Mouse (Mus musculus): ENCODE data around the gene Slc45a3. TPM values are rescaled to one million over a fixed set of nuclear protein-coding genes. Genes with fewer than 3 reads are reported as not detected.

The Slc45a3 gene
- polyA plus RNA-seq, 1 experiment from 2014 or later = 2.0 TPM

DNA sequence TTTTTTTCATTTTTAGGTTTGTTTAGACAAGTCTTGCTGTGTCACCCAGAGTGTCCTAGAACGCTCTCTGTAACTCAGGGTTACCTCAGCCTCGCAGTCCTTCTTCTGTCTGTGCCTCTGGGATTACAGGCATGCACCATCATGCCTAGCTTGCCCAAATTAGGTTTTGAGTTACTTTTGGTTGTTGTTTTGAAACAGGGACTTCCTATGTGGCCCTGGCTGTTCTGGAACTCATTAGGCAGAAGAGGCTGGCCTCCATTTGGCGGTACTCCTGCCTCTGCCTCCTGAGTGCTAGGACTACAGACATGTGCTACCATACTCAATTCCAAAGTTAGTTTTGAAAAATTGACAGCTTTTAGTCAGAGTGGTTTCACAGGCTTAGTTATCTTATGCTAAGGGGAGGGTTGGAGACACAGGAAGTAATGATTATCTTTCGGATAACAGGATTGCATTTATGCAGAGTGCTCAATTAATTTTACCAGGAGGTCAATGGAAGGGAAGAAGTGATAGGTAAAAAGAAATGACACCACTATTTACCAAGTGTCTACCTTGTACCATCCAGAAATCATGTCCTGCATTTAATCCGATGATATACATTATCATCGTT is 41.9 kb downstream of the Slc45a3 start:
- WGBS = 88% methylated on average over 6 of the region's 6 CpGs
- Histone ChIP-seq H3K27ac (replicated peaks) (no peak overlapping the region), H3K9me3 (replicated peaks) (no peaks in the 10 kb centered on the region), H3K4me2 (no peak overlapping the region), H3K27me3 (replicated peaks) (no peaks in the 10 kb centered on the region), H3K4me3 (replicated peaks) (no peak overlapping the region), H3K4me1 (peaks cover 19% of the 10 kb centered on the region), H3K36me3 (no peaks in the 10 kb centered on the region), H3K9ac (replicated peaks) (no peak overlapping the region)
- ATAC-seq (ENCODE audit: low FRiP score) = no peak

DNA sequence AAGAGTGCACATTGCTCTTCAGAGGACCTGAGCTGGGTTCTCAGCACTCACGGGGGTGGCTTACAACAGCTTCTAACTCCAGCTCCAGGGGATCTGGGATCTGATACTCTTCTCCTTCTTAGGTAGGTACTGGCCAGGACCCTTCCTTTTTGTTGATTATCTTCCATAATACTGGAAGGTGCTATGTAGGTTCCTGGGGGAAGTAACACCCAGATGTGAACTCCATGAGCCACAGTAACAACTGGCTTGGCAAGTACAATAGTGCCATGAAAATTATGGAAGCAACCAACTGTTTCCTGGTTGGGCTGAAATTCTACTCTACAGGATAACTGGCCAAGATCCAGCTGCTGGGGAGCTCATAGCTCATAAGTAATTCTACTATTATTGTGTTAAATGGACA is 42.7 kb downstream of the Slc45a3 start:
- Histone ChIP-seq H3K36me3 (no peaks in the 10 kb centered on the region), H3K4me1 (peaks cover 24% of the 10 kb centered on the region), H3K4me2 (no peak overlapping the region), H3K9me3 (replicated peaks) (no peaks in the 10 kb centered on the region), H3K4me3 (replicated peaks) (no peak overlapping the region), H3K27ac (replicated peaks) (no peak overlapping the region), H3K27me3 (replicated peaks) (no peaks in the 10 kb centered on the region), H3K9ac (replicated peaks) (no peak overlapping the region)
- no peak for ATAC-seq (ENCODE audit: low FRiP score)
- 96% methylated on average over 1 of the region's 1 CpGs for WGBS

DNA sequence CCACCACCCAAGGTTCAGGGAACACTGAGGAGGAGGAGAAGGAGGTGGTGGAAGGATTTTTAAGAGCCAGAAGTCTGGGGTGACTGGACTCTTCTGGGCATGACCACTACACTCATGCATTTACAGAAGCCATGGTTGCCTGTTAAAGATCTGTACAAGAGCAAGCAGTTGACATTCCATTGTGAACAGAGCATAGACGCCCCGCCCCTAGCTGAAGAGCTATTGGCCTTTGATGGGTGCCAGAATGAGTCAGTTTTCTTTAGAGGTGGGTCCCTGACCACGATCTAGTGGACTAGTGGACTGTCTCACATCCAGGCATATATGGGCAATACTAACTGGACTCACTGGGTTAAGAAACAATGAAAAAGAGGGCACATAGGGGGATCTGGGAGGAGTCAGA is 43.3 kb downstream of the Slc45a3 start:
- no peak overlapping the region for H3K4me3 ChIP-seq (replicated peaks)
- no peak overlapping the region for H3K27ac ChIP-seq (replicated peaks)
- H3K9me3 ChIP-seq (replicated peaks) = no peaks in the 10 kb centered on the region
- H3K36me3 ChIP-seq = no peaks in the 10 kb centered on the region
- no peak overlapping the region for H3K4me2 ChIP-seq
- ATAC-seq (ENCODE audit: low FRiP score) = no peak
- WGBS = 88% methylated on average over 3 of the region's 3 CpGs
- H3K27me3 ChIP-seq (replicated peaks) = no peaks in the 10 kb centered on the region
- H3K4me1 ChIP-seq = peaks cover 30% of the 10 kb centered on the region
- H3K9ac ChIP-seq (replicated peaks) = no peak overlapping the region

DNA sequence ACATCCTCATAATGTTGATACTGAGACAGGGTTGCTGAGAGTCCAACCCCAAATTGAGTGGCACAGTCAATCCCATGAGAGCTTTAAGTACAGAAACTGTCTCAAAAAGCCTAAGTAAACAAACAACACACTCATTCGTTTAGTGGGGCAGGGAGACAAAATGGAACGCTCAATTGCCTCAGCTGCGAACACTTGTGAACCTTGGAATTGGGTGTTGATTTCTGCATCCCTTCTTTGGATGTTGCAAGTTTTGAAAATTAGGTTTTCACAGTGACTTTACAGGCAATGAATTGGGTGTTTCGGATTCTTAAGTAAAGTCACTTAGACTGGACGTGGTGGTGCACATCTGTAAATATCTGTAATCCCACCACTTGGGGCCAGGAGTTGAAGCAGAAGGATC is 44.0 kb downstream of the Slc45a3 start:
- Histone ChIP-seq H3K9ac (replicated peaks) (0 out of 2 replicates have a peak overlapping the region, but pooled peaks have one; percentile 26), H3K36me3 (no peaks in the 10 kb centered on the region), H3K9me3 (replicated peaks) (no peaks in the 10 kb centered on the region), H3K4me2 (peak overlapping the region; percentile 63), H3K4me3 (replicated peaks) (peak overlapping the region; percentile 68), H3K4me1 (peaks cover 30% of the 10 kb centered on the region), H3K27ac (replicated peaks) (peak overlapping the region; percentile 99), H3K27me3 (replicated peaks) (no peaks in the 10 kb centered on the region)
- 32% methylated on average over 5 of the region's 5 CpGs for WGBS
- no peak for ATAC-seq (ENCODE audit: low FRiP score)

DNA sequence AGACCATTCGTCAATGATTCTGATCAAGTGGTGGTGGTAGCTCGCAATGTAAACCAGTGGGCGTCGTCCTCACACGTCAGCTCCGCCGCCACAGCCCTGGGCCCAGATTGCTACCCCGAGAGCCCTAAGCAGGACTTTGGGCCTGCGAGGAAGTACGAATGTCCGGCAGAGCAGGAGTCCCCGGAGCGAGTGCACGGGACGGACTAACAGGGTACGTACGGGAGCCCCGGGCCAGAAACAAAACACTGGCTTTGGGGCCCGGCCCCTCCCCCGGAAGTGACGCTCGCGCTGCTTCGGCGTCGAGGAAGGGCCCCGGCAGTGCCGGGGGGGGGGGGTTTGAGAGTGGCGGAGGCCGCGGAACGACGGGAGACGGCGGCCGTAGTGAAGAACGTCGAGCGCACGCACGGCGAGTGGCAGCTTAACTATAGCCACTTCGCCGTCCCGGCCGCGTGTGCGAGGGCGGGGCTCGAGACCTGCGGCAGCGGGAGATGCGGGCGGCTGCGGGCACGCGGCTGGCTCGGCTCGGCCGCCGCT is 44.6 kb downstream of the Slc45a3 start, which contains the start of gene Elk4:
Elk4 (plus strand) TSS at position 326 of the 534 bp plus-strand sequence.
- Histone ChIP-seq H3K27me3 (replicated peaks) (no peaks in the 10 kb centered on the region), H3K4me3 (replicated peaks) (peak within 1 kb of the TSS; percentile 68), H3K9ac (replicated peaks) (peak within 1 kb of the TSS; percentile 85), H3K9me3 (replicated peaks) (no peaks in the 10 kb centered on the region), H3K27ac (replicated peaks) (peak within 1 kb of the TSS; percentile 99), H3K4me1 (peaks cover 30% of the 10 kb centered on the region), H3K36me3 (no peaks in the 10 kb centered on the region), H3K4me2 (peak within 1 kb of the TSS; percentile 63)
- under 1% methylated on average over 54 of the region's 61 CpGs for WGBS
- ATAC-seq (ENCODE audit: low FRiP score) = peak; percentile 95

DNA sequence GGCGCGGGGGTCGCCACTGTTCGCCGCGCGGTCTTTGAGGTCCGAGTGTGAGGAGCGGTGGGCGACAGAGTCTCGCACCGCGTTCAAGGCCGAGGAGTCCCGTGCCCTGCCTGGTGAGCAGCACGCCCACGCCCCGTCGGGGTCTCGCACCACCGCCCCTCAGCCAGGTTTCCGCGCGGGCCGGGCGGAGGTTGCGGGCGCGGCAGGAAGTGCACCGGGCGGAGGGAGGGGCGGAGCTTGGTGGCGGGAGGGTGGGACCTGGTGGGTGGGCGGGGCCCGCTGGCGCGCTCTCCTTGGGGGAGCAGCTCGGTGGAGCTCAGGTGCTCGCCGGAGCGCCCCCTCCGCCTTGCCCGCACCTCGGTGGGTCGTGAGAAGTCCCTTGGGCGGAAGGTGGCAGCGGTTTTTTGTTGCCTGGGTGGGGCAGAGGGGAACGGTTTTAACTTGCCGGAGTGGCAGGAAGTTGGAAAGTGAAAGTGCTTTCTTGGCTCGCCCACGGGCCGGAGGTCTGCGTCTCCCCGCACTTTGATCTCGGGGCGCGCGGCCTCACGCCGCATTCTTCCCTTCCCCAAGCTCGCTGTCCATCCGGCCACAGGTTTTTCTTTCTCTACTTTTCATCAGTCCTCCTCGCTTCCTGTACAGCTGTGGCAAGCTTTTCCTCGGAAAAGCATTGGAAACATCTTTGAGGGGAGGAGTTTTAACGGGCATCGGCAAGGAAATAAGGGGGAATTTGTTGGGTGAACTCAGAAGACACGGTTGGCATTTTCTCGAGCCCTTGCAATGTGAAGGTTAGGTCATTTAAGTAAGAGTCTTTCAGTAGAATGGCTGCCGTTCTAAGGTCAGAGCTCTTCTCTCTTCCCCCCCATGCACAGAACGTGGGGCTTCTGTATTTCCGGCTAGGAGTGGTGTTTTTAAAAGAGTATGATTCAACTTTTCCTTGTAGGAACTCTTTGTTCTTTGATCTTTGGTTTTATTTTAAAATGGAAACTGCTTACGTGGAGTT is 45.4 kb downstream of the Slc45a3 start:
- Histone ChIP-seq H3K27ac (replicated peaks) (peak overlapping the region; percentile 99), H3K4me1 (peaks cover 30% of the 10 kb centered on the region), H3K36me3 (no peaks in the 10 kb centered on the region), H3K9me3 (replicated peaks) (no peaks in the 10 kb centered on the region), H3K27me3 (replicated peaks) (no peaks in the 10 kb centered on the region), H3K4me3 (replicated peaks) (peak overlapping the region; percentile 68), H3K9ac (replicated peaks) (peak overlapping the region; percentile 85), H3K4me2 (peak overlapping the region; percentile 63)
- under 1% methylated on average over 70 of the region's 72 CpGs for whole genome bisulfite sequencing
- ATAC-seq (ENCODE audit: low FRiP score) = peak; percentile 95

DNA sequence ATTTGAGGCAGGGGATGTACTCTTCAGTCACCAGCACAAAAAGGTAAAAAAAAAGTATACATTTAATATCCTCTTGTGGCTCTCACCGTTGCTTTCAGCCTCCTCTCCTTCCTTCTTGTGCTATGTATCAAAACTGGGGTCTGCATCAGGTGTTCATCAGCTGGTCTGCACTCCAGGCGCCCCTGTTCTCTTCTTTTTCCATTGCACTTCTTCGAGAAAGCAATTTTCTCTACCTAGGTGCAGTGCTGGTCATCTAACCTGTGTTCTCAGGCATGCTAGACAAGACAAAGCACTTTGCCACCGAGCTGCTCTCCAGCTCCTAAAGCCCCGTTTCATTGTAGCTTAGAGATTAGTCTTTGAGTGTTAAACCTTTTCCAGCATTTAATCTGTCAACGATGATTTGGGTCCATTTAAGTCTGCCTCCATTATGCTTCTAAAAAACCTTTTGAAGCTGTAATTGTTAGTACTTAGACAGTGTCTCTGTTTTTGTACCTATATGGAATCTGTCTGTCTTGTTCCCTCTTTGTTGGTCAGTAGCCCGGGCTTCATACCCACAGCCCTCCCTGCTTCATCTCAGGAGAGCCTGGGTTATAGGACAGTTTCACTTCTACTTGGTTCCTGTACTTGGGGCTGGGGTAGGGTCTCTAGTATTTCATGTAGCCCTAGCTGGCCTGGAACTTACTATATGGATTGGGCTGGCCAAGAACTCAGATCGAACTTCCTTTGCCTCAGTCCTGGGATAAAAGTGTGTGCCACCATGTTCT is 46.3 kb downstream of the Slc45a3 start:
- Histone ChIP-seq H3K9me3 (replicated peaks) (no peaks in the 10 kb centered on the region), H3K27ac (replicated peaks) (no peak overlapping the region), H3K4me1 (peaks cover 30% of the 10 kb centered on the region), H3K27me3 (replicated peaks) (no peaks in the 10 kb centered on the region), H3K9ac (replicated peaks) (0 out of 2 replicates have a peak overlapping the region, but pooled peaks have one; percentile 28), H3K4me3 (replicated peaks) (peak overlapping the region; percentile 68), H3K36me3 (no peaks in the 10 kb centered on the region), H3K4me2 (peak overlapping the region; percentile 63)
- no peak for ATAC-seq (ENCODE audit: low FRiP score)
- 45% methylated on average over 8 of the region's 8 CpGs for WGBS

DNA sequence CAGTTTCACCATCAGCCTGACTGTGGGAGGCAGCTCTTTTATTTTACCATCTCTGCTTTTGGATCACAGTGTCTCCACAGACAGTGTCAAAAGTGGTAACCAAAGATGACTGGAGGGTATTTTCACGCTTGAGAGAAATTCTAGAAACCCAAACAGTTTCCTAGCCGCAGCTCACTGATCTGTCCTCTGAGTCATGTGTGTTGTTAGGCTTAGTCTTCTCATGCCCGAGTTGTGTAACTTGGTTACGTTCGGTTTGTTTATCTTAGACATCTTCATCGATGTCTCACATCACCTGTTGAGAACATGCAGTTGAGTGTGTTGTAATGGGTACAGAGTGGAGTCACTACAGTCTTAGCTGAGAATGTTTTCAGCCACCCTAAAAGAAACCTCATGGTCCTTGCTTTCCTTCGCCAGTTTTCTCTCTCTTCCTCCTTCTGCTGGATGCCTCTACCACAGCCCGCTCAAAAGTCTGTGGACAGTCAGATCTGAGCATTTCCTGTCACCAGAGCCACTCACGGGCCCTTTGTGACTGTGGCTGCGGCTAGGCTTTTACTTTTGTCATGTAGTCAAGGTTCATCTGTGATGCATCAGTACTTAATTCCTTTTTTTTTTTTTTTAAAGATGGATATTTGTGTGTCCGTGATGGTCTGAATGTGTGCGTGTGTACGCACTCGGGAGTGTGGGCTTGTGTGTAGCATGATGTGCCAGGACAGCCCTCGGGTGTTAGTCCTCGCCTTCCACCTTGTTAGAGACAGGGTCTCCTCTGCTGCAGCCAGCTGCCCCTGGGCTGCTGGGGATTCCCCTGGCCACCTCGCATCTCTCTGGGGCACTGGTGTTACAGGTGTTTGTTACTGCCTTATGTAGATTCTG is 48.1 kb downstream of the Slc45a3 start:
- H3K27me3 ChIP-seq (replicated peaks) = no peaks in the 10 kb centered on the region
- WGBS = 93% methylated on average over 17 of the region's 17 CpGs
- no peak for ATAC-seq (ENCODE audit: low FRiP score)

DNA sequence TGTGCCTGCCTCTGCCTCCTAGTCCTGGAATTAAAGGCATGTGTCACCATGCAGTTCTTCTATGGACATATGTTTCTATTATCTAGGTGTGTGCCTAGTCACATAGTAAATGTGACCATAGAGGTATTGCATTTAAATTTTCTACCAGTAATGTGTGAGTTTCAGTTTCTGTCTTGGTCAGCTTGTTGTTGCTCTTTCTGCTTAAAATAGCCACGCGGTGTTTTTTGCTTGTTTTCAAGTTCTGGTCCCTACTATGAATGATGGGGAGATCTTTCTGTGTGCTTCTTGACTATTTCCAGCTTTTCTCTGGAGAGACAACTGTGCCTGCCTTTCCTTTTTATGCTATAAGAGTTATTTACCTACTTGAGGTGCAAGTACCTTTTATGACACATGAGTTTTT is 49.0 kb downstream of the Slc45a3 start:
- Histone ChIP-seq H3K4me1 (peaks cover 26% of the 10 kb centered on the region), H3K36me3 (peaks cover 12% of the 10 kb centered on the region; the same call in 1 of the 2 replicates), H3K9me3 (replicated peaks) (no peaks in the 10 kb centered on the region), H3K4me2 (no peak overlapping the region), H3K9ac (replicated peaks) (no peak overlapping the region), H3K4me3 (replicated peaks) (no peak overlapping the region), H3K27ac (replicated peaks) (no peak overlapping the region), H3K27me3 (replicated peaks) (no peaks in the 10 kb centered on the region)
- ATAC-seq (ENCODE audit: low FRiP score) = no peak
- 80% methylated on average over 2 of the region's 2 CpGs for WGBS

More for the DNA sequence above, 48.1 kb downstream of the Slc45a3 start:
- Histone ChIP-seq H3K27ac (replicated peaks) (no peak overlapping the region), H3K4me3 (replicated peaks) (no peak overlapping the region), H3K9me3 (replicated peaks) (no peaks in the 10 kb centered on the region), H3K4me2 (no peak overlapping the region), H3K4me1 (peaks cover 30% of the 10 kb centered on the region), H3K36me3 (peaks cover 10% of the 10 kb centered on the region; the same call in 1 of the 2 replicates), H3K9ac (replicated peaks) (no peak overlapping the region)

DNA sequence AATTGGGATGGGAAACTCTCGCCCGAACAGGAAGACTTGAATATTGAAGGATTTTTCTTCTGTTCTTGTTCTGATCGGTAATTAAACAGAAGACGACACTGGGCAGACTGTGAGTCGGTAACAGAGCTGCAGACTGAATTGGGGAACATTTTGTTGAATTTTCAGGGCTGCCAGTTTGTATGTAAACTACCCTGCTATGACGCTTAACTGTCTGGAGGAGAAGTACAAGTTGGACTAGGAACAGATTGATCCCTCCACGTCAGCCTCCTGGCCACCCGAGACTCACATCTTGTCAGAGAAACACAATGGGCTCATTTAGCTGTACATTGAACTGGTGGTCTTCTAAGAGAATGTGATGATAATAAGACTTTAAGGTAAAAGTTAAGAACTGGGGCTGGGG is 50.1 kb downstream of the Slc45a3 start:
- Histone ChIP-seq H3K27me3 (replicated peaks) (no peaks in the 10 kb centered on the region), H3K27ac (replicated peaks) (no peak overlapping the region)
- no peak for ATAC-seq (ENCODE audit: low FRiP score)

More for the DNA sequence above, 50.1 kb downstream of the Slc45a3 start:
- no peak overlapping the region for H3K4me3 ChIP-seq (replicated peaks)
- H3K4me1 ChIP-seq = peaks cover 25% of the 10 kb centered on the region
- no peak overlapping the region for H3K4me2 ChIP-seq
- peaks cover 18% of the 10 kb centered on the region for H3K36me3 ChIP-seq
- no peaks in the 10 kb centered on the region for H3K9me3 ChIP-seq (replicated peaks)
- WGBS = 84% methylated on average over 8 of the region's 8 CpGs
- no peak overlapping the region for H3K9ac ChIP-seq (replicated peaks)

All from neural tube, embryonic 15.5 days (tissue).